Comparison of ENCODE assay signal across 19 mouse cellular contexts in the genomic region with DNA sequence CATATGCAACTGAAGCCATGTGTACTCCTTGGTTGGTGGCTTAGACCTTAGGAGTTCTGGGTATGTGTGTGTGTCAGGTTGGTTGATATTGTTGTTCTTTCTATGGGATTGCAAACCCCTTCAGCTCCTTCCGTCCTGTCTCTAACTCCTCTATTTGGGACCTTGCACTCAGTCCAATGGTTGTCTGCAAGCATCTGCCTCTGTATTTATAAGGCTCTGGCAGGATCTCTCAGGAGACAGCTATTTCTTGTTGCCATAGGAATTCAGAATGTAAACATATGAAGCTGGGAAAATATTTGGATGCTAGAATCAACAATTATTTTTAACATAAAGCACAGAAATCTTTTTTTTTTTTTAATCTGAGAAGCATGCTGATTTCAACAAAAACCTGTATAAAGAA.
"Had no signal": no experiment of that assay in that cellular context is flagged by ENCODE, and none has a peak within 500 bp of the region (broad histone marks: within the 10 kb centered on the region; RNA-seq: fewer than 3 reads in every experiment).

No protein-coding gene starts in this region.

- H3K27ac ChIP-seq: liver, embryonic 12.5 days; liver, embryonic 14.5 days; midbrain, embryonic 10.5 days; midbrain, embryonic 12.5 days; neural tube, embryonic 13.5 days; neural tube, embryonic 15.5 days had no signal

- H3K9me3 ChIP-seq: liver, embryonic 12.5 days; midbrain, embryonic 12.5 days; neural tube, embryonic 15.5 days had no signal

- DNase-seq: lung, postnatal 10 days; lung, postnatal 36 days; midbrain, embryonic 14.5 days; retina, postnatal 1 day; right cerebral cortex, adult 18-20 months; right cerebral cortex, postnatal 25 days; right cerebral cortex, postnatal 4 days; spleen, adult 18-20 months; thymus, adult 18-20 months; thymus, postnatal 14 days; thymus, postnatal 36 days had no signal

- H3K9ac ChIP-seq: liver, embryonic 12.5 days; liver, embryonic 14.5 days; midbrain, embryonic 12.5 days; neural tube, embryonic 13.5 days; neural tube, embryonic 15.5 days had no signal

- H3K36me3 ChIP-seq: liver, embryonic 12.5 days; midbrain, embryonic 10.5 days; midbrain, embryonic 12.5 days; neural tube, embryonic 13.5 days; neural tube, embryonic 15.5 days had no signal

- ATAC-seq: liver, embryonic 12.5 days; midbrain, embryonic 16.5 days had no signal

- H3K4me1 ChIP-seq: liver, embryonic 12.5 days; midbrain, embryonic 10.5 days; midbrain, embryonic 12.5 days; neural tube, embryonic 13.5 days; neural tube, embryonic 15.5 days had no signal

- H3K4me2 ChIP-seq: liver, embryonic 12.5 days; midbrain, embryonic 12.5 days; neural tube, embryonic 13.5 days; neural tube, embryonic 15.5 days had no signal

- H3K4me3 ChIP-seq: liver, embryonic 12.5 days; midbrain, embryonic 10.5 days; midbrain, embryonic 12.5 days; myocyte; neural tube, embryonic 13.5 days; neural tube, embryonic 15.5 days had no signal

- H3K27me3 ChIP-seq: liver, embryonic 12.5 days; midbrain, embryonic 12.5 days; neural tube, embryonic 13.5 days; neural tube, embryonic 15.5 days had no signal
